Mouse (Mus musculus) embryo, embryonic 11 days (tissue): Measurements from ENCODE around the gene Tanc1.

Experiments
- DNase-seq: peaks from one replicate; pipeline ENCODE4 v3.0.0-alpha.2; 2015

The Tanc1 gene

GRCm38 (mm10) chr2:59721119-59721518, 109.3 kb downstream of the Tanc1 start:
- DNase-seq, result no peak

GRCm38 (mm10) chr2:59721758-59722157, 109.9 kb downstream of the Tanc1 start:
- peak; percentile 54 for DNase-seq

DNA sequence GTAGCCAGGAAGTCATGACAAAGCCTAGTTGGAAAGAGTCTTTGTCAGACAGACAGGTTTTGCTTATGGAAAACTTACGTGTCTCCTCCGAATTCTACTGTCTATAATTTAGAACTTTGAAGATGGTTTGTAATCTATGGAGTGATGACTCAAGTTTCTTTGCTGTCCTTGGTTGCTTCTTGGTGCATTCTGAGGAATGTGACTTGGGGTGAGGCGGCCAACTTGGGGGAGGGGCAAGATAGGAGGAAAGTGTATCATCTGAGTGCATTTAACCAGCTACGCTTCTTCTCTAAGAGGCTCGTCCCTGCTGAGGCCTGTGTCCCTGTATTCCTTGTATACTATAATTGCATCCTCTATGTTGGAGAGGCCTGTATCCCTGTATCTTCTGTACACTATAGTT, 111.5 kb downstream of the Tanc1 start:
- no peak for DNase-seq

DNA sequence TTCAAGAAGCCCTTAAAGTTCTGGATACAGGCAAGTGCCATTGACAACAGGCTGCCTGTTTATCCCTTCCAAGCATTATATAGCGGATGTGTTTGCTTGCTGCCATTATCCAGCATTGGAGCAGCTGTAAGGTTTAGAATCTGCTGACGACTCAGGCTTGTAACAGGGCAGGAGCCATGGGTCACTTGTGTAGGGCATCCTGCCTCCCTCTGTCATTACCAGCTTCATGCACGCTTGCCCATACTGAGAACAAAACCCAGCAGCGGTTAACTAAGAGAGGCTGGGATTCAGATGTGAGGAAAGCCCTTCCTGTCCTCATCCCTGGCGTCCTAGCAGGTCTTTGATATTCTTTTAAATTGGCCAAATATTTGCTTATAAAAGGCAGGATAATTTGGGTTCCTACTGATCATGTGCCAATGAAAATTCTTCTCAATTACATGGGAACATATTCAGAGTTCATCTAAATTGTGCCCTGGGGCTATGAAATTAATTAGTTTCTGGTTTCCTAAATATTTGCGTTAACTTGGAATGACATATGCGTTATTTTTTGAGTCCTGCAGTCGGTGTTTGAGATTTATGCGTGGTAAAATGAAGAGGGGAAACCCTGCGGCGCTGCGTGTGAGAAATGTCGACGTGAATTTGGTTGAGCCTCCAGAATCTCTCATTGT, 113.8 kb downstream of the Tanc1 start:
- no peak for DNase-seq

DNA sequence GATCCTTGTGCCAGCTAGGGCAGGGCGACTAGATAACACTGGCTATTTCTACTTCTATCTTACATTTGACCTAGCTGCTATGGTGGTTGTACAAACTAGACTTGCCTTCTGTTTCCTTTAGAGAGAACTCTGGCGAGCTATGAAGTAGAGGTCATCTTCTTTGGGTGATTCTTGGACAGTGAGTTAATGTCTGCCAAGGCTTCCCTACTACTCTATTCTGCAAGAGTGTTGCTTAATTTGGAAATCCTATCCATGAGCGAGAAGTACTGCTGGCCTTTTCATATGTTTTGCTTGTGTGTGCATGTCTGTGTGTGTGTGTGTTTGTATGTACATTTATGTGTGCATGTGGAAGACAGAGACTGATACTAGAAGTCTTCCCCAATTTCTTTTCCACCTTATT, 120.0 kb downstream of the Tanc1 start:
- DNase-seq, result no peak

GRCm38 (mm10) chr2:59733410-59733809, 121.6 kb downstream of the Tanc1 start:
- no peak for DNase-seq

- no peak for DNase-seq
These were observed 124.6 kb downstream of the Tanc1 start for GRCm38 (mm10) chr2:59736401-59736898.

- no peak for DNase-seq
These were observed 125.5 kb downstream of the Tanc1 start for GRCm38 (mm10) chr2:59737368-59737767.

DNA sequence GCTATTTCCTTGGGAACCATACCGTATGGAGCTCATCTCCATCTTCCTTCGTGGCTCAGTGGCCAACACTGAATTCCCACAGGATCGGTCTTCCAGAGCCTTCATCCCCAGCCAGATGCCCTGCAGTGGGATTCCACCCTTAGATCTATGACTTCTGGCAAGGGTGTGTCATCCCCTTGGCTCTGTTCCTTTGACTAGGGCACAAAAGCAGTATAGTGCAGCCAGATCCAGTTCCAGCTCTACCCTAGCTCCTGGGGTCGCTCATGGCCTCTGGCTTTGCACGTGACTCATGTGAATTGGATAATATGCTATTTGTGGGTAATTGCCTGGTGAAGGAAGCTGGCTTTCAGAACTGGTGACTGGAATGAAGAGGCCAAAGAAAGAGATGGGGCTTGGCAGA, 126.5 kb downstream of the Tanc1 start:
- no peak for DNase-seq

- no peak for DNase-seq
These were observed 127.2 kb downstream of the Tanc1 start for GRCm38 (mm10) chr2:59739036-59739435.

- no peak for DNase-seq
These were observed 130.8 kb downstream of the Tanc1 start for GRCm38 (mm10) chr2:59742500-59743116.

DNA sequence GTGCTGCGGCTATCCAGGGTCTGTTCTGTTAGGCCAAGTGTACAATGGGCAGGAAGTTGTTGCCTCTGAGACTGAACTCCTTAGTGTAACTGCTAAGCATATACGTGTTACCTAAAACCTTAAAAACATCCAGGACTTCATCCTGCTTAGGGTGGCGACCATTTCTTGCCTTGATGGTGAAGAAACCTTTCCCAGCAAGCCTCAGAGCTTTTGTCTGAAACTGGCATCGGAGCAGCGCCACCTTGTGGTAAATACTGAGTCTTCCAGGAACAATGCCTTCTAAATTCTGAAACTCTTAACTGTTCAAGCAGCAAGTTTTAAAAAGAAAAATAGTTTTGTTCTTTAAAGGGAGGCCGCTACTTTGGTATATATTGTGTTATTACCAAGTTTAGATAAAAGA, 133.6 kb downstream of the Tanc1 start:
- DNase-seq, result peak; percentile 81

- no peak for DNase-seq
These were observed 134.2 kb downstream of the Tanc1 start for GRCm38 (mm10) chr2:59746070-59746469.

GRCm38 (mm10) chr2:59747757-59748156, 135.9 kb downstream of the Tanc1 start:
- DNase-seq, result no peak

GRCm38 (mm10) chr2:59749371-59749770, 137.5 kb downstream of the Tanc1 start:
- DNase-seq, result no peak

GRCm38 (mm10) chr2:59751172-59751571, 139.3 kb downstream of the Tanc1 start:
- DNase-seq, result no peak

- DNase-seq, result no peak
These were observed 140.3 kb downstream of the Tanc1 start for GRCm38 (mm10) chr2:59752148-59752547.

DNA sequence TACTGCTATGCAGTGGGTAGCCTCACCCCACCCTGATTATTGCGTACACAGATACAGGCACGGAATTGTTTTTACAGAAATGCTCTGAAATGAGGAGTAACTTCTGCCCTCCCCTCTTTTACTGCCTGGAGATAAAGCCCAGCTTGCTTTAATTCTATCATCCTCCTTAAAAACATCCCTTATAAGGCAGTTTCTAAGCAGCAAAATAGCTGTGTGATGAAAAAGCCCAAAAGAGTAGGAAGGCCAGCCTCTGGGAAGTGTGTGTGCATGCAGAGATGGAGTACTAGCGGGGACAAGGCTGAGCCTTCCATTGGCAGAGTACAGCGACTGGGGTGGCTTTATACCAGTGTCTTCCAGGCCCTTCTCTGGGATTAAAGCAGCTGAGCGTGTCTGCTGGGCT, 140.9 kb downstream of the Tanc1 start:
- no peak for DNase-seq

GRCm38 (mm10) chr2:59756137-59756753, 144.4 kb downstream of the Tanc1 start:
- DNase-seq, result no peak

DNA sequence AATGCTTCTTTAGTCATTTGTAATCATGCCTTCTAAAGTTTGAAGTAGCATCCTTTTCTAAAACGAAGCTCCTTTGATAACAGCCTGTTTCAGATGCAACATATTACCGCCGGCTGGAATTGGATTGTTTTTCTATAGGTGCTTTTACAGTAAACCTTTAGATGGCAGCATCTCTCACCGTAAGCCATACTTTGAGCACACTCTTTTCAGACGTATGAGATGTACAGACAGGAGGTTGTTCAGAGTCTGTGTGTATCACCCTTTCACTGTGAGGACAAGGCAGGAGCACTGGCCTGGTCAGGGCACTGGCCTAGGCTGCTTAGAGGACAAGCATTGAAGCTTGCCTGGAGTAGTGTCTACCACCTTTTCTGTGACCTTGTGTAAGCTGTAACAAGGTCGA, 145.2 kb downstream of the Tanc1 start:
- DNase-seq, result no peak

DNA sequence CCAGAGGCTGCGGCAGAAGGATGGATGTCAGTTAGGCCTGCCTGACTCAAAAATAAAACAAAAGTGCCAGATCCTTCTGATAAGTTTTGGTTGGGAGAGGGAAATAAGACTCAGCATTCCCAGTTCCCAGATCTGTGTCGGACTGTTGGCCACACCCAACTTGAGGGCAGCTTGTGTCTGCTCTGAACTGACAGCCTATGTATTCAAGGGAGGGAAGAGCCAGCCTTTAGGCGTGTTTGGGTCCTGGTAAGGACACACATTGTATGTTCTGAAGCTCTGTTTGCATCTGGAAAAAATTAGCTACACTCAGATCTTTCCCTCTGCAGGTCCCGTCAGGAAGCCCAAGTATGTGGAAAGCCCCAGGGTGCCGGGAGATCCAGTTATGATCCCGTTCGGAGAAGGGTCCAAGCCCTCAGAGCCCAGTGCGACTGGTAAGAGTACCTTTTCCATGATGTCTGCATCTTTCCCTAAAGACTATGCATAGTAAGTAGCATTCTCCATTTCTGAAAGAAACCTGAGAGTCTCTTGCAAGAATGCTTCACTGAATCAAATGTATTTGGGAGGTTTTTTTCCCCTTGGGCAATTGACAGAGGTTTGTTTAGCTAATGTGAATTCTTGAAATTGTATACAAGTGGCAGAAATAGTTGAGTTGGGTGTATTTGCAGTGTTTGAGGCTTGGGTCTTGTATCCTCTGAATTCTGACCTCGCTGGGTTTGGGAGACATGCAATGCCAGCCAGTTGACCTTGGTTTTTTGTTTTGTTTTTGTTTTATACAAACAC, 146.5 kb downstream of the Tanc1 start:
- DNase-seq, result no peak

DNA sequence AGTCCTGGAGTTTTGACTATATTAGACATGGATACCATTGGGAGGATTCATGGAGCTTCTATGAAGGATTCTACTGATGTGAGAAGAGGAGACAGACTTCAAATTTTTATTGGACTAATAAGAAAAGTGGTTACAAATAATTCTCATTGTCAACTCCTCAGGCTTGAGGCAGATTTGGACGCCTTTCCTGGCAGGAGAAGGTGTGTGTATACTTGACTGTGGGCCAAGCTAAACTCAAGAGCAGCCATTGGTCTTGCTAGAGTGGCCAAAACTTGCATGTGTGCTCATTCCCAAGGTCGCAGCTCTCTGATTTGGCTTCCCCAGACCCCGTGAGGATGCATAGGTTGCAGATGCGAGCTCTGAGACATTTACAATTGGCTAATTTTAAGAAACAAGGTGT, 148.9 kb downstream of the Tanc1 start:
- no peak for DNase-seq

DNA sequence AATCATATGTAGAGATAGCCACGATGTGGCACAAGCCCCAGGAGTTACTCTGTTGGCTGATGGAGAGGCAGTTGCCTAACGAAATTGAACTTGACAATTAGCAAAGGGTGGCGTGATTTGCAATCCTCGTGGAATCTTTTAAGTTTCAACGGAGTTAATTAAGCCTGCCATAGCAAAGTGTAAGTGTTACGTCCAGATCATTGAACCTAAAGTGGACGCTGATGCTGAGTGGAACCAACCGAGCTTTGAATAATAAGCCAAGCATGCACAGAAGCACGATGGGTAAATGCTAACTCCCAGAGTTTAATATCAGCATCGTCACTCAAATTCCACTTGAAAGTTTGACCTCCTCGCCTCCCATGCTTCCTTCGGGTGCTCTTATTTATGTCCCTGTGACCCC, 149.3 kb downstream of the Tanc1 start:
- DNase-seq, result no peak

- DNase-seq, result no peak
These were observed 150.4 kb downstream of the Tanc1 start for GRCm38 (mm10) chr2:59762277-59762676.
